Mouse (Mus musculus): Measurements from ENCODE around the gene Nap1l1. TPM values are rescaled to one million over a fixed set of nuclear protein-coding genes. Genes with fewer than 3 reads are reported as not detected.
A peak's percentile ranks its signal among the peaks of the same experiment; 100 is the strongest.
"Not testable (repeated sequence)": the region's sequence is repeated elsewhere in the genome, so short reads cannot be mapped to it uniquely, and the experiment has no call there.

Gene Nap1l1
- polyA plus RNA-seq (2015; fragmentation: Nextera tagmentation; extraction: Ambion mirVana), result 118 and 140 TPM in 2 replicates

- ATAC-seq, result peak; percentile 100
- WGBS, result under 1% methylated on average over 77 of the region's 80 CpGs
These were observed at the start of gene Nap1l1 for GRCm38 (mm10) chr10:111472686-111473510. Gene Nap1l1 (plus strand): TSS chr10:111473223.

GRCm38 (mm10) chr10:111426491-111426890, 46.5 kb upstream of the Nap1l1 start:
- Histone ChIP-seq H3K27ac (ENCODE audit: low read length) (no peak overlapping the region), H3K9ac (ENCODE audit: low read depth, low read length) (no peak overlapping the region), H3K9me3 (ENCODE audit: control insufficient read depth, low read length) (no peaks in the 10 kb centered on the region), H3K4me1 (ENCODE audit: control insufficient read depth, insufficient read depth, low read length) (0 out of 2 replicates have a peak, but pooled peaks cover 3% of the 10 kb centered on the region), H3K4me2 (ENCODE audit: low read depth, low read length) (no peak overlapping the region), H3K4me3 (ENCODE audit: low read length) (no peak overlapping the region), H3K36me3 (ENCODE audit: control insufficient read depth, insufficient read depth, low read length) (no peaks in the 10 kb centered on the region), H3K27me3 (replicated peaks; ENCODE audit: control insufficient read depth, insufficient read depth, low read length) (no peaks in the 10 kb centered on the region)
- no peak for ATAC-seq
- WGBS, result 73% methylated on average over 1 of the region's 1 CpGs

More at GRCm38 (mm10) chr10:111472686-111473510, at the start of gene Nap1l1:
- Histone ChIP-seq H3K4me1 (ENCODE audit: control insufficient read depth, insufficient read depth, low read length) (peaks cover 17% of the 10 kb centered on the region), H3K9ac (ENCODE audit: low read depth, low read length) (peak within 1 kb of the TSS; percentile 95), H3K36me3 (ENCODE audit: control insufficient read depth, insufficient read depth, low read length) (no peaks in the 10 kb centered on the region), H3K4me2 (ENCODE audit: low read depth, low read length) (peak within 1 kb of the TSS; percentile 77), H3K4me3 (ENCODE audit: low read length) (peak within 1 kb of the TSS; percentile 95), H3K9me3 (ENCODE audit: control insufficient read depth, low read length) (no peaks in the 10 kb centered on the region), H3K27ac (ENCODE audit: low read length) (peak within 1 kb of the TSS; percentile 81), H3K27me3 (replicated peaks; ENCODE audit: control insufficient read depth, insufficient read depth, low read length) (peaks cover 4% of the 10 kb centered on the region; the same call in 1 of the 2 replicates)

- no peak overlapping the region for H3K9ac ChIP-seq (ENCODE audit: low read depth, low read length)
- no peaks in the 10 kb centered on the region for H3K4me1 ChIP-seq (ENCODE audit: control insufficient read depth, insufficient read depth, low read length)
- WGBS, result 79% methylated on average over 3 of the region's 3 CpGs
- no peak overlapping the region for H3K4me3 ChIP-seq (ENCODE audit: low read length)
- no peaks in the 10 kb centered on the region for H3K36me3 ChIP-seq (ENCODE audit: control insufficient read depth, insufficient read depth, low read length)
- no peak overlapping the region for H3K27ac ChIP-seq (ENCODE audit: low read length)
- no peak for ATAC-seq
- H3K9me3 ChIP-seq (ENCODE audit: control insufficient read depth, low read length), result no peaks in the 10 kb centered on the region
- H3K4me2 ChIP-seq (ENCODE audit: low read depth, low read length), result no peak overlapping the region
- H3K27me3 ChIP-seq (replicated peaks; ENCODE audit: control insufficient read depth, insufficient read depth, low read length), result no peaks in the 10 kb centered on the region
These were observed 39.5 kb upstream of the Nap1l1 start for GRCm38 (mm10) chr10:111433502-111433901.

GRCm38 (mm10) chr10:111441034-111441440, 32.0 kb upstream of the Nap1l1 start:
- ATAC-seq, result no peak
- H3K27me3 ChIP-seq (replicated peaks; ENCODE audit: control insufficient read depth, insufficient read depth, low read length), result no peaks in the 10 kb centered on the region
- no peaks in the 10 kb centered on the region for H3K36me3 ChIP-seq (ENCODE audit: control insufficient read depth, insufficient read depth, low read length)
- H3K9ac ChIP-seq (ENCODE audit: low read depth, low read length), result no peak overlapping the region
- no peak overlapping the region for H3K4me3 ChIP-seq (ENCODE audit: low read length)
- H3K4me1 ChIP-seq (ENCODE audit: control insufficient read depth, insufficient read depth, low read length), result no peaks in the 10 kb centered on the region
- no peak overlapping the region for H3K4me2 ChIP-seq (ENCODE audit: low read depth, low read length)
- H3K27ac ChIP-seq (ENCODE audit: low read length), result no peak overlapping the region
- 62% methylated on average over 3 of the region's 3 CpGs for WGBS
- no peaks in the 10 kb centered on the region for H3K9me3 ChIP-seq (ENCODE audit: control insufficient read depth, low read length)

GRCm38 (mm10) chr10:111444199-111444598, 28.8 kb upstream of the Nap1l1 start:
- no peak overlapping the region for H3K4me3 ChIP-seq (ENCODE audit: low read length)
- H3K9ac ChIP-seq (ENCODE audit: low read depth, low read length), result no peak overlapping the region
- no peaks in the 10 kb centered on the region for H3K9me3 ChIP-seq (ENCODE audit: control insufficient read depth, low read length)
- no peaks in the 10 kb centered on the region for H3K4me1 ChIP-seq (ENCODE audit: control insufficient read depth, insufficient read depth, low read length)
- no peak overlapping the region for H3K4me2 ChIP-seq (ENCODE audit: low read depth, low read length)
- no peaks in the 10 kb centered on the region for H3K36me3 ChIP-seq (ENCODE audit: control insufficient read depth, insufficient read depth, low read length)
- 43% methylated on average over 9 of the region's 9 CpGs for WGBS
- H3K27me3 ChIP-seq (replicated peaks; ENCODE audit: control insufficient read depth, insufficient read depth, low read length), result no peaks in the 10 kb centered on the region
- no peak overlapping the region for H3K27ac ChIP-seq (ENCODE audit: low read length)
- ATAC-seq, result no peak

GRCm38 (mm10) chr10:111445939-111446671, 26.9 kb upstream of the Nap1l1 start:
- Histone ChIP-seq H3K36me3 (ENCODE audit: control insufficient read depth, insufficient read depth, low read length) (no peaks in the 10 kb centered on the region), H3K4me2 (ENCODE audit: low read depth, low read length) (no peak overlapping the region), H3K27ac (ENCODE audit: low read length) (no peak overlapping the region), H3K9me3 (ENCODE audit: control insufficient read depth, low read length) (no peaks in the 10 kb centered on the region), H3K4me3 (ENCODE audit: low read length) (no peak overlapping the region), H3K4me1 (ENCODE audit: control insufficient read depth, insufficient read depth, low read length) (no peaks in the 10 kb centered on the region), H3K9ac (ENCODE audit: low read depth, low read length) (no peak overlapping the region), H3K27me3 (replicated peaks; ENCODE audit: control insufficient read depth, insufficient read depth, low read length) (no peaks in the 10 kb centered on the region)
- WGBS, result 48% methylated on average over 9 of the region's 9 CpGs
- no peak for ATAC-seq

- not testable (repeated sequence) for H3K9me3 ChIP-seq (ENCODE audit: control insufficient read depth, low read length); H3K4me1 ChIP-seq (ENCODE audit: control insufficient read depth, insufficient read depth, low read length); H3K27ac ChIP-seq (ENCODE audit: low read length); ATAC-seq; H3K36me3 ChIP-seq (ENCODE audit: control insufficient read depth, insufficient read depth, low read length); H3K27me3 ChIP-seq (replicated peaks; ENCODE audit: control insufficient read depth, insufficient read depth, low read length); H3K4me2 ChIP-seq (ENCODE audit: low read depth, low read length); H3K9ac ChIP-seq (ENCODE audit: low read depth, low read length); H3K4me3 ChIP-seq (ENCODE audit: low read length)
- 94% methylated on average over 3 of the region's 3 CpGs for WGBS
These were observed 26.4 kb upstream of the Nap1l1 start for GRCm38 (mm10) chr10:111446672-111447008.

GRCm38 (mm10) chr10:111449662-111450061, 23.4 kb upstream of the Nap1l1 start:
- ATAC-seq, result not testable (repeated sequence)
- WGBS, result 68% methylated on average over 5 of the region's 5 CpGs

GRCm38 (mm10) chr10:111451683-111452322, 21.2 kb upstream of the Nap1l1 start:
- 83% methylated on average over 1 of the region's 1 CpGs for WGBS
- H3K4me2 ChIP-seq (ENCODE audit: low read depth, low read length), result no peak overlapping the region
- H3K4me1 ChIP-seq (ENCODE audit: control insufficient read depth, insufficient read depth, low read length), result no peaks in the 10 kb centered on the region
- no peak for ATAC-seq
- no peak overlapping the region for H3K27ac ChIP-seq (ENCODE audit: low read length)
- H3K9me3 ChIP-seq (ENCODE audit: control insufficient read depth, low read length), result no peaks in the 10 kb centered on the region
- no peak overlapping the region for H3K9ac ChIP-seq (ENCODE audit: low read depth, low read length)
- no peaks in the 10 kb centered on the region for H3K36me3 ChIP-seq (ENCODE audit: control insufficient read depth, insufficient read depth, low read length)
- no peak overlapping the region for H3K4me3 ChIP-seq (ENCODE audit: low read length)
- H3K27me3 ChIP-seq (replicated peaks; ENCODE audit: control insufficient read depth, insufficient read depth, low read length), result peaks cover 4% of the 10 kb centered on the region; the same call in 1 of the 2 replicates

More at GRCm38 (mm10) chr10:111449662-111450061, 23.4 kb upstream of the Nap1l1 start:
- H3K9ac ChIP-seq (ENCODE audit: low read depth, low read length); H3K27ac ChIP-seq (ENCODE audit: low read length); H3K4me2 ChIP-seq (ENCODE audit: low read depth, low read length); H3K9me3 ChIP-seq (ENCODE audit: control insufficient read depth, low read length); H3K27me3 ChIP-seq (replicated peaks; ENCODE audit: control insufficient read depth, insufficient read depth, low read length); H3K36me3 ChIP-seq (ENCODE audit: control insufficient read depth, insufficient read depth, low read length); H3K4me3 ChIP-seq (ENCODE audit: low read length); H3K4me1 ChIP-seq (ENCODE audit: control insufficient read depth, insufficient read depth, low read length): not testable (repeated sequence)

All from intestine, embryonic 16.5 days (tissue).